Mouse (Mus musculus) thymus, adult 2 months (tissue): ENCODE results near the gene Cacnb4. TPM values are rescaled to one million over a fixed set of nuclear protein-coding genes. Genes with fewer than 3 reads are reported as not detected.

Experiments
- DNase-seq: peaks from one replicate; pipeline ENCODE4 v3.0.0; 2021
- H3K27ac ChIP-seq: fragments of 200-500 bp; 2 replicates; pipeline ENCODE4 v1.5.1; 2012; ENCODE audit warnings: low read length, control low read depth; ENCODE audit not compliant: control insufficient read depth, insufficient read depth
- H3K27me3 ChIP-seq: fragments of 200-500 bp; 2 replicates; pipeline ENCODE4 v1.6.1; 2012; ENCODE audit warnings: mild to moderate bottlenecking, low read length, moderate library complexity, mixed read lengths; ENCODE audit not compliant: control insufficient read depth, insufficient read depth
- H3K36me3 ChIP-seq: fragments of 200-500 bp; 2 replicates; pipeline ENCODE4 v1.6.1; 2012; ENCODE audit warnings: mild to moderate bottlenecking, low read length, moderate library complexity; ENCODE audit not compliant: control insufficient read depth, insufficient read depth
- H3K4me1 ChIP-seq: fragments of 200-500 bp; replicated peaks from 2 replicates; pipeline ENCODE4 v1.6.1; 2012; ENCODE audit warnings: low read length; ENCODE audit not compliant: control insufficient read depth, insufficient read depth
- H3K4me3 ChIP-seq: fragments of 200-500 bp; 2 replicates; pipeline ENCODE4 v1.5.1; 2012; ENCODE audit warnings: mild to moderate bottlenecking, low read length, control low read depth, moderate library complexity; ENCODE audit not compliant: control insufficient read depth, insufficient read depth
- CTCF ChIP-seq: fragments of 200-500 bp; IDR thresholded peaks from 2 replicates; pipeline ENCODE4 v1.5.1; 2012; ENCODE audit warnings: mild to moderate bottlenecking, control low read depth, low read length, moderate library complexity, borderline replicate concordance; ENCODE audit not compliant: control insufficient read depth, poor library complexity, insufficient read depth; ENCODE audit errors: extremely low read depth
- POLR2A ChIP-seq: fragments of 200-500 bp; IDR thresholded peaks from 2 replicates; pipeline ENCODE4 v1.6.1; 2012; ENCODE audit warnings: mild to moderate bottlenecking, low read length, control low read depth, moderate library complexity; ENCODE audit not compliant: control insufficient read depth, poor library complexity, insufficient read depth; ENCODE audit errors: extremely low read depth
- WGBS: fragments of 180-500 bp; shearing (Covaris S2); methylation state at CpG from one replicate; pipeline ENCODE4 v1.1.7; 2018; 5-methylcytosine and 5-hydroxymethylcytosine counted together
- polyA plus RNA-seq: library from polyadenylated mRNA; depleted of rRNA; stranded (reverse); fragments of >200 nt; gene quantifications from 2 replicates; pipeline ENCODE4 v1.2.3, GENCODE M21; 2012

The Cacnb4 gene
- polyA plus RNA-seq, 1 experiment = 0.04 TPM

GRCm38 (mm10) chr2:52480476-52480875 is 196.2 kb downstream of the Cacnb4 start:
- Histone ChIP-seq H3K36me3 (no peaks in the 10 kb centered on the region), H3K27me3 (no peaks in the 10 kb centered on the region), H3K4me1 (peaks cover 9% of the 10 kb centered on the region; the same call in 1 of the 2 replicates), H3K4me3 (no peak overlapping the region), H3K27ac (no peak overlapping the region)
- TF ChIP-seq CTCF (no peak), POLR2A (no peak)
- 94% methylated on average over 8 of the region's 8 CpGs for WGBS
- no peak for DNase-seq

GRCm38 (mm10) chr2:52478501-52478900 is 198.1 kb downstream of the Cacnb4 start:
- DNase-seq = no peak
- TF ChIP-seq CTCF = no peak
- no peak for TF ChIP-seq POLR2A
- Histone ChIP-seq H3K36me3 (no peaks in the 10 kb centered on the region), H3K4me3 (no peak overlapping the region), H3K4me1 (peaks cover 9% of the 10 kb centered on the region; the same call in 1 of the 2 replicates), H3K27ac (no peak overlapping the region), H3K27me3 (no peaks in the 10 kb centered on the region)
- 97% methylated on average over 5 of the region's 5 CpGs for WGBS

GRCm38 (mm10) chr2:52477550-52477907 is 199.1 kb downstream of the Cacnb4 start:
- H3K4me3 ChIP-seq = no peak overlapping the region
- TF ChIP-seq CTCF (no peak), POLR2A (no peak)
- 97% methylated on average over 13 of the region's 13 CpGs for WGBS
- H3K27ac ChIP-seq = no peak overlapping the region
- no peaks in the 10 kb centered on the region for H3K27me3 ChIP-seq
- H3K36me3 ChIP-seq = no peaks in the 10 kb centered on the region
- no peak for DNase-seq
- peaks cover 9% of the 10 kb centered on the region; the same call in 1 of the 2 replicates for H3K4me1 ChIP-seq

GRCm38 (mm10) chr2:52476801-52477549 is 199.7 kb downstream of the Cacnb4 start:
- Histone ChIP-seq H3K27ac (no peak overlapping the region), H3K27me3 (no peaks in the 10 kb centered on the region), H3K36me3 (no peaks in the 10 kb centered on the region), H3K4me1 (peaks cover 9% of the 10 kb centered on the region; the same call in 1 of the 2 replicates), H3K4me3 (no peak overlapping the region)
- no peak for TF ChIP-seq POLR2A
- TF ChIP-seq CTCF = no peak
- DNase-seq = no peak
- WGBS = 73% methylated on average over 13 of the region's 13 CpGs

GRCm38 (mm10) chr2:52475854-52476253 is 200.8 kb downstream of the Cacnb4 start:
- 57% methylated on average over 4 of the region's 4 CpGs for WGBS
- no peak for DNase-seq
- TF ChIP-seq CTCF (no peak), POLR2A (no peak)

GRCm38 (mm10) chr2:52474570-52474969 is 202.1 kb downstream of the Cacnb4 start:
- 95% methylated on average over 11 of the region's 11 CpGs for WGBS
- no peak for DNase-seq
- no peak overlapping the region for H3K4me3 ChIP-seq
- H3K36me3 ChIP-seq = no peaks in the 10 kb centered on the region
- H3K4me1 ChIP-seq = peaks cover 7% of the 10 kb centered on the region; the same call in 1 of the 2 replicates
- no peak overlapping the region for H3K27ac ChIP-seq
- H3K27me3 ChIP-seq = no peaks in the 10 kb centered on the region
- TF ChIP-seq POLR2A (no peak), CTCF (no peak)

More at GRCm38 (mm10) chr2:52475854-52476253, 200.8 kb downstream of the Cacnb4 start:
- H3K36me3 ChIP-seq = no peaks in the 10 kb centered on the region
- H3K4me1 ChIP-seq = peaks cover 7% of the 10 kb centered on the region; the same call in 1 of the 2 replicates
- H3K27me3 ChIP-seq = no peaks in the 10 kb centered on the region
- H3K4me3 ChIP-seq = no peak overlapping the region
- H3K27ac ChIP-seq = no peak overlapping the region
